Mouse (Mus musculus): ENCODE measurements around the gene Espn. TPM values are rescaled to one million over a fixed set of nuclear protein-coding genes. Genes with fewer than 3 reads are reported as not detected.
A peak's percentile ranks its signal among the peaks of the same experiment; 100 is the strongest.

Gene Espn
- total RNA-seq, 2 experiments from 2014 or later: 0.13 to 0.45 TPM

- H3K4me3 ChIP-seq: no peak overlapping the region
- DNase-seq: no peak
- intact Hi-C loops (cut with DNase I): no loop called here
- H3K27ac ChIP-seq: no peak overlapping the region
- TF ChIP-seq CTCF (IDR thresholded peaks at IDR 0.05): peak; percentile 77
Measured at GRCm38 (mm10) chr4:152136112-152136875, 15.9 kb downstream of the Espn start.

DNA sequence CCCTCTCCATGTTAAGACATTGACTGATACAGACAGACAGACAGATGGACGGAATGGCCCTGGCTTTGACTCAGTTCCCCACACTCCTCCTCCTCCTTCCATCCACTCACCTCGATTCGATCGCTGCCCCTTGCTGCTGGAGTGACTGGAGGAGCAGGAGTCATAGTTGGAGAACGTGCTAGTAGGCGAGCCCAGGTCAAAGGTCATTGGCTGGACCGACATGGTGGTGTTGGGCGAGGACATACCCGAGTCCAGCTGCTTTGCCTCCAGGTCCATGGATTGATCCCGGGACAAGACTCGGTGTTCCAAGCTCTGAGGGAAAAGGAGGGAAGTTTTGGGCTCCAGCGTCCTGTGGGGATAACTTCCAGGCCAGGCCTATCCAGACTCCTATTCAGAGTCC, 16.8 kb downstream of the Espn start:
- Histone ChIP-seq H3K4me3 (no peak overlapping the region), H3K27ac (no peak overlapping the region)
- TF ChIP-seq CTCF (IDR thresholded peaks at IDR 0.05): no peak
- DNase-seq: no peak
- intact Hi-C loops (cut with DNase I): no loop called here

GRCm38 (mm10) chr4:152134507-152134906, 17.7 kb downstream of the Espn start:
- Histone ChIP-seq H3K27ac (no peak overlapping the region), H3K4me3 (no peak overlapping the region)
- intact Hi-C loops (cut with DNase I): no loop called here
- peak; percentile 84 for TF ChIP-seq CTCF (IDR thresholded peaks at IDR 0.05)
- DNase-seq: peak; percentile 67

GRCm38 (mm10) chr4:152133213-152133612, 19.0 kb downstream of the Espn start:
- no peak for TF ChIP-seq CTCF (IDR thresholded peaks at IDR 0.05)
- DNase-seq: no peak
- intact Hi-C loops (cut with DNase I): no loop called here
- no peak overlapping the region for H3K27ac ChIP-seq
- H3K4me3 ChIP-seq: no peak overlapping the region

DNA sequence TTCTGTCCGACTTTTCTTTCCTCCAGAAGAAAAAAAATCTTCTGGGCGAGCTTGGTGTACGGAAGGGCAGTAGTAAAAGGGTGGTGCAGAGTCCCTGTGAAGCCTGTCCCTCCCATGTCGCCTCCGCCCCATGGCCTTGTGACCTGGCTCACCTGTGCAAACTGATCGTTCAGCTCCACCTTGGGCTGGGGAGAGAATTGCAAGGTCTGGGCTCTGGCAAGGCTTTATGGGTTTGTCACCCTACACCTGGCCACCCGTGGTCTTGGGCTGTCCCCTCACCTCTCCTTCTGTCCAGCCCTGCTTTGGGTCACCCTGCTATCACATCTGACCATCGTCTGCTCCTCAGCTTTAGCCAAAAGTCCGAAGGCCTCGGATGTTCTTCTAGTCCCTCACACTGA, 19.4 kb downstream of the Espn start:
- Histone ChIP-seq H3K4me3 (no peak overlapping the region), H3K27ac (no peak overlapping the region)
- intact Hi-C loops (cut with DNase I): no loop called here
- no peak for TF ChIP-seq CTCF (IDR thresholded peaks at IDR 0.05)
- no peak for DNase-seq

DNA sequence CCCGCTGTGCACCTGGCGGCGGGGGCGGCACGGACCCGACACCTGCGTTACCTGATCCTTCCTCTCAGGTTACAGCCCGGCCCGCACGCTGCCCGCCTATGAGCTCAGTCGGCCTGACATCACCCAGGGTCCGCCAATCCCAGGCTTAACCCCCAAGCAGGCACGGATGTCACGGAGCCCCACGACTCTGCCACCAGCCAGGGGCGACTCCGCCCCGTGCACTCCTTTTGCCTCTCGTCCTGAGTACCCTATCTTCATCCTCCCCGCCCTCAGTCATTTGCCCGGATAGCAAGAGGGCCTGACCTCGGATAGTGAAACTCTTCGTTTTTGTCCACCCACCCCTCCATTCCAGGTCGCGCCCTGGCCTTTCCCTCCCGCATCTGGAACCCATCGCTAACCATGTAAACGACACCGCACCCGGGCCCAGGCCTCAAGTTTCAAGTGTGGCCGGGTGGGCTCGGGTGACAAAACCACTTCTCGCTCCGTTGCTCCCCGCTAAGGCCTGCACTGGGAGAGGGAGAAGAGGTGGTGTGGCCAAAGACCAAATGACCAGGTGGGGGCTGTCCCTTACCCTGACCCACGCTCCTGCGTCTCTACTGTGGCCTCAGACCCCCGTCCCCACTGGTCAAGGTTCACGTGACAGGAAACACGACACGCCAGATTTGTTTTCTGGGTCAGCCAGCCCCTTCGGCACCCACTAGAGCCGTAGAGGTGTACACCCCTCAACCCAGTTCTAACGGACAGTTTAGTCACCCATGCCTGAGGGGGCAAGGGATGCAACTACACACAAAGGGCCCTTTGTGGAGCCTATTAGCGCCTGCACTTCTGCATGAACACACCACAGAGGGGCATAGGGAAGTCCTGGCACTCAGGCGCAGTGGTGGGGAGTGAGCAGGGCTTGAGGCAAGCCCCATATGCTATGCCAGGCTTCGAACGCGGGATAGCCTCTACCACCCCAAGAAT, 20.1 kb downstream of the Espn start:
- no peak for DNase-seq
- intact Hi-C loops (cut with DNase I): no loop called here
- H3K4me3 ChIP-seq: peak overlapping the region; percentile 74

DNA sequence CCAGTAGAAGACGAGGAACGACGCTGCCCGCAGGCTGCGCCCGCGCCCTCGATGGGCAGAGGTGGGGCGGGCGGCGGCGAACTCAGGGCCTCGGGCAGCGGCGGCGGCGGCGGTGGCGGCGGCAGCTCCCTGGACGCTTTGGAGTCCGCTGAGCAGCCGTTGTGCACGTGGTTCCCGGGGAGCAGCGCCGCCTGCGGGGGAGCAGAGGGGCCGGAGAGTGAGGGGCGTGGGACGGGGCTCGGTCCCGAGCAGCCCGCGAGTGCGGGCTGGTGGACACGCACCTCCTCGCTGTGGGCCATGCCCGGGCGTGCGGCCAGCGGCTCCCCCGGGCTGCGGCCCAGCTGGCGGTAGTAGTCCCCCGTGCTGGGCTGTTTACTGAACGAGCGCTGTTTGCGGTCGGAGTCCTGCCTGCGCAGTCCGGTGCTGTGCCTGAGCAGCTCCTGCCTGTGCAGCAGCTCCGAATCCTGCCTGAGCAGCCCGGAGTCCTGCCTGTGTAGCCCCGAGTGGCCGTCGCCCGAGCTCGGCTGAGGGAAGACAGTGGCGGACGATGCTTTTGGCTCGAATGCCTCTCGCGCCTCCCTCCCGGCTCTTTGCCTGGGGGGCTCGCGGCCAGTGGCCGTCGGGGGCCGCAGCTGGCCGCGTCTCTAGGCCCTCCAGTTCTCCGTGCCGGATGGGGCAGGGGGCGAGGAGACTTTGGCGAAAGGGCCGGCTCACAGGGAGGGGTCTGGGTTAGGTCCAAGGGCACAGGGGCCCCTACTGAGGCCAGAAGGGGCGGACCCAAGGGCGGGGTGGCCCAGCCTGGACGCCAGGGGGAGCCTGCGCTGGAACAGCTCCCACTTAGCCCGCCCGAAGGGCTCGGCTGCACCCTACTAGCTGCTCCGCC, 21.2 kb downstream of the Espn start:
- peak; percentile 79 for DNase-seq
- peak; percentile 56 for TF ChIP-seq CTCF (IDR thresholded peaks at IDR 0.05)
- Histone ChIP-seq H3K27ac (peak overlapping the region; percentile 71), H3K4me3 (peak overlapping the region; percentile 74)
- intact Hi-C loops (cut with DNase I): no loop called here

More for the DNA sequence above, 20.1 kb downstream of the Espn start:
- TF ChIP-seq CTCF (IDR thresholded peaks at IDR 0.05): no peak
- H3K27ac ChIP-seq: peak overlapping the region; percentile 71; the same call in 1 of the 2 replicates

- no peak for DNase-seq
- TF ChIP-seq CTCF (IDR thresholded peaks at IDR 0.05): no peak
- H3K27ac ChIP-seq: no peak overlapping the region
- intact Hi-C loops (cut with DNase I): loop anchor here (5.0 kb wide), 1 partner anchor 1762 kb away; no protein-coding TSS in a partner anchor
- H3K4me3 ChIP-seq: no peak overlapping the region
Measured at GRCm38 (mm10) chr4:152129395-152129930, 22.7 kb downstream of the Espn start.

GRCm38 (mm10) chr4:152128784-152129183, 23.4 kb downstream of the Espn start:
- no peak for DNase-seq
- no peak overlapping the region for H3K4me3 ChIP-seq
- no peak for TF ChIP-seq CTCF (IDR thresholded peaks at IDR 0.05)
- intact Hi-C loops (cut with DNase I): loop anchor here (5.0 kb wide), 1 partner anchor 1761 kb away; no protein-coding TSS in a partner anchor
- no peak overlapping the region for H3K27ac ChIP-seq

GRCm38 (mm10) chr4:152127884-152128283, 24.3 kb downstream of the Espn start:
- Histone ChIP-seq H3K4me3 (no peak overlapping the region), H3K27ac (no peak overlapping the region)
- TF ChIP-seq CTCF (IDR thresholded peaks at IDR 0.05): no peak
- no peak for DNase-seq
- intact Hi-C loops (cut with DNase I): loop anchor here (5.0 kb wide), 1 partner anchor 1761 kb away; no protein-coding TSS in a partner anchor

GRCm38 (mm10) chr4:152126026-152126920, 25.9 kb downstream of the Espn start:
- peak overlapping the region; percentile 71 for H3K4me3 ChIP-seq
- H3K27ac ChIP-seq: 0 out of 2 replicates have a peak overlapping the region, but pooled peaks have one; percentile 9
- intact Hi-C loops (cut with DNase I): loop anchor here (5.0 kb wide), 1 partner anchor 1759 kb away; no protein-coding TSS in a partner anchor
- DNase-seq: no peak
- no peak for TF ChIP-seq CTCF (IDR thresholded peaks at IDR 0.05)

All from gastrocnemius, adult 2 months (tissue).